Mouse (Mus musculus) MEL (cell line): ENCODE data around the gene Ndufaf2. TPM values are rescaled to one million over a fixed set of nuclear protein-coding genes. Genes with fewer than 3 reads are reported as not detected.

ENCODE experiments used
- DNase-seq: peaks from one replicate; pipeline ENCODE4 v3.0.0; 2011; ENCODE audit warnings: low read depth, low spot score
- H3K27ac ChIP-seq: 2 replicates; pipeline ENCODE4 v1.5.1; 2012; ENCODE audit warnings: low read depth, mild to moderate bottlenecking, control low read depth, low read length, moderate library complexity; ENCODE audit not compliant: control insufficient read depth
- H3K27me3 ChIP-seq, 2 experiments: fragments of 150-350 bp in 1 of 2; sonication (generic) in 1 of 2; 2 replicates each; pipeline ENCODE4 v1.6.1; 2012; ENCODE audit warnings: low read length in 2 of 2, mild to moderate bottlenecking in 2 of 2, improper control_type of control experiment in 1 of 2, moderate library complexity in 1 of 2; ENCODE audit not compliant: insufficient read depth in 2 of 2, control insufficient read depth in 1 of 2
- H3K36me3 ChIP-seq, 2 experiments: 2 replicates each; pipeline ENCODE4 v1.6.1; 2012 to 2014; ENCODE audit warnings: low read length in 2 of 2, improper control_type of control experiment in 1 of 2, inconsistent platforms in 1 of 2, mild to moderate bottlenecking in 1 of 2; ENCODE audit not compliant: insufficient read depth in 2 of 2, control insufficient read depth in 1 of 2
- H3K4me1 ChIP-seq, 2 experiments: fragments of 150-350 bp in 1 of 2; sonication (generic) in 1 of 2; 2 replicates each; pipeline ENCODE4 v1.6.1; 2012; ENCODE audit warnings: low read length in 2 of 2, improper control_type of control experiment in 1 of 2, mild to moderate bottlenecking in 1 of 2; ENCODE audit not compliant: insufficient read depth in 2 of 2, control insufficient read depth in 1 of 2
- H3K4me3 ChIP-seq, 2 experiments: fragments of 150-350 bp in 1 of 2; sonication (generic) in 1 of 2; 2 replicates each; pipeline ENCODE4 v1.5.1; 2012; ENCODE audit warnings: low read depth in 2 of 2, low read length in 2 of 2, mild to moderate bottlenecking in 2 of 2, moderate library complexity in 2 of 2, control low read depth in 1 of 2, improper control_type of control experiment in 1 of 2; ENCODE audit not compliant: control insufficient read depth in 1 of 2, insufficient read depth in 1 of 2
- H3K79me2 ChIP-seq: 2 replicates; pipeline ENCODE4 v1.6.1; 2012; ENCODE audit warnings: mild to moderate bottlenecking, low read length, moderate library complexity; ENCODE audit not compliant: control insufficient read depth, poor library complexity, insufficient read depth
- H3K9ac ChIP-seq: 2 replicates; pipeline ENCODE4 v1.6.1; 2012; ENCODE audit warnings: low read depth, mild to moderate bottlenecking, control low read depth, low read length, moderate library complexity; ENCODE audit not compliant: control insufficient read depth, poor library complexity, severe bottlenecking
- H3K9me3 ChIP-seq: fragments of 150-350 bp; sonication (generic); replicated peaks from 2 replicates; pipeline ENCODE4 v1.6.1; 2012; ENCODE audit warnings: mild to moderate bottlenecking, low read length, improper control_type of control experiment, moderate library complexity; ENCODE audit not compliant: insufficient read depth
- BHLHE40 ChIP-seq: IDR thresholded peaks from 2 replicates; pipeline ENCODE4 v1.6.1; 2012; ENCODE audit warnings: low read depth, mild to moderate bottlenecking, inconsistent platforms, low read length, improper control_type of control experiment, borderline replicate concordance
- CHD1 ChIP-seq: IDR thresholded peaks from 2 replicates; pipeline ENCODE4 v1.6.1; 2012; ENCODE audit warnings: low read depth, mild to moderate bottlenecking, inconsistent platforms, low read length, improper control_type of control experiment
- CHD2 ChIP-seq: IDR thresholded peaks from 2 replicates; pipeline ENCODE4 v1.6.1; 2011; ENCODE audit warnings: low read length, improper control_type of control experiment
- E2F4 ChIP-seq: IDR thresholded peaks from 2 replicates; pipeline ENCODE4 v1.6.1; 2011; ENCODE audit warnings: low read depth, low read length, improper control_type of control experiment, borderline replicate concordance
- ELF1 ChIP-seq: IDR thresholded peaks from 2 replicates; pipeline ENCODE4 v1.6.1; 2014; ENCODE audit warnings: low read depth, mild to moderate bottlenecking, inconsistent platforms, low read length, improper control_type of control experiment, moderate library complexity
- EP300 ChIP-seq, 2 experiments: IDR thresholded peaks; 2 replicates each; pipeline ENCODE4 v1.6.1; 2011; ENCODE audit warnings: improper control_type of control experiment in 2 of 2, low read length in 2 of 2, low read depth in 1 of 2, mild to moderate bottlenecking in 1 of 2
- ETS1 ChIP-seq: IDR thresholded peaks from 2 replicates; pipeline ENCODE4 v1.6.1; 2012; ENCODE audit warnings: low read depth, mild to moderate bottlenecking, inconsistent platforms, low read length, improper control_type of control experiment, moderate library complexity
- GABPA ChIP-seq: IDR thresholded peaks from 2 replicates; pipeline ENCODE4 v1.6.1; 2012; ENCODE audit warnings: low read depth, mild to moderate bottlenecking, inconsistent platforms, low read length, improper control_type of control experiment, moderate library complexity
- GATA1 ChIP-seq: IDR thresholded peaks from 2 replicates; pipeline ENCODE4 v1.6.1; 2011; ENCODE audit warnings: low read depth, low read length, improper control_type of control experiment
- HCFC1 ChIP-seq: IDR thresholded peaks from 2 replicates; pipeline ENCODE4 v1.6.1; 2012; ENCODE audit warnings: low read depth, mild to moderate bottlenecking, inconsistent platforms, low read length, improper control_type of control experiment, moderate library complexity
- MAZ ChIP-seq: IDR thresholded peaks from 2 replicates; pipeline ENCODE4 v1.6.1; 2012; ENCODE audit warnings: low read depth, mild to moderate bottlenecking, inconsistent platforms, low read length, improper control_type of control experiment
- MEF2A ChIP-seq: IDR thresholded peaks from 2 replicates; pipeline ENCODE4 v1.6.1; 2014; ENCODE audit warnings: low read depth, mild to moderate bottlenecking, inconsistent platforms, low read length, improper control_type of control experiment; ENCODE audit not compliant: poor library complexity, insufficient replicate concordance, severe bottlenecking; ENCODE audit errors: extremely low read depth
- MYB ChIP-seq: IDR thresholded peaks from 2 replicates; pipeline ENCODE4 v1.6.1; 2011; ENCODE audit warnings: mild to moderate bottlenecking, low read depth, low read length, improper control_type of control experiment
- MYC ChIP-seq: IDR thresholded peaks from 2 replicates; pipeline ENCODE4 v1.6.1; 2011; ENCODE audit warnings: low read depth, mild to moderate bottlenecking, low read length, improper control_type of control experiment, moderate library complexity
- NELFE ChIP-seq: IDR thresholded peaks from 2 replicates; pipeline ENCODE4 v1.6.1; 2011; ENCODE audit warnings: low read depth, low read length, improper control_type of control experiment
- POLR2A ChIP-seq, 2 experiments: IDR thresholded peaks; 2 replicates each; pipeline ENCODE4 v1.6.1; 2011 to 2012; ENCODE audit warnings: low read length in 2 of 2, mild to moderate bottlenecking in 2 of 2, control low read depth in 1 of 2, improper control_type of control experiment in 1 of 2, low read depth in 1 of 2, moderate library complexity in 1 of 2; ENCODE audit not compliant: control insufficient read depth in 1 of 2, insufficient read depth in 1 of 2, poor library complexity in 1 of 2
- POLR2AphosphoS2 ChIP-seq: IDR thresholded peaks from 2 replicates; pipeline ENCODE4 v1.6.1; 2011; ENCODE audit warnings: low read length, improper control_type of control experiment
- RAD21 ChIP-seq: IDR thresholded peaks from 2 replicates; pipeline ENCODE4 v1.6.1; 2011; ENCODE audit warnings: mild to moderate bottlenecking, low read depth, low read length, improper control_type of control experiment
- SIN3A ChIP-seq: IDR thresholded peaks from 2 replicates; pipeline ENCODE4 v1.6.1; 2012; ENCODE audit warnings: low read length, improper control_type of control experiment, inconsistent platforms
- SMC3 ChIP-seq: IDR thresholded peaks from 2 replicates; pipeline ENCODE4 v1.6.1; 2011; ENCODE audit warnings: low read depth, low read length, improper control_type of control experiment
- TAL1 ChIP-seq: IDR thresholded peaks from 2 replicates; pipeline ENCODE4 v1.6.1; 2012; ENCODE audit warnings: mild to moderate bottlenecking, inconsistent platforms, low read length, moderate library complexity, mixed read lengths
- TBP ChIP-seq: IDR thresholded peaks from 2 replicates; pipeline ENCODE4 v1.8.0; 2011; ENCODE audit warnings: low read depth, low read length, improper control_type of control experiment
- TCF12 ChIP-seq: IDR thresholded peaks from 2 replicates; pipeline ENCODE4 v1.6.1; 2014; ENCODE audit warnings: low read depth, mild to moderate bottlenecking, inconsistent platforms, low read length, improper control_type of control experiment, moderate library complexity
- UBTF ChIP-seq: IDR thresholded peaks from 2 replicates; pipeline ENCODE4 v1.6.1; 2012; ENCODE audit warnings: low read depth, mild to moderate bottlenecking, inconsistent platforms, low read length, improper control_type of control experiment, moderate library complexity, borderline replicate concordance; ENCODE audit not compliant: insufficient read depth
- ZC3H11A ChIP-seq: IDR thresholded peaks from 2 replicates; pipeline ENCODE4 v1.6.1; 2012; ENCODE audit warnings: low read depth, mild to moderate bottlenecking, inconsistent platforms, low read length, improper control_type of control experiment
- ZKSCAN1 ChIP-seq: IDR thresholded peaks from 2 replicates; pipeline ENCODE4 v1.6.1; 2012; ENCODE audit warnings: low read depth, mild to moderate bottlenecking, inconsistent platforms, low read length, improper control_type of control experiment, moderate library complexity
- ZNF384 ChIP-seq: IDR thresholded peaks from 2 replicates; pipeline ENCODE4 v1.6.1; 2012; ENCODE audit warnings: low read depth, mild to moderate bottlenecking, inconsistent platforms, low read length, improper control_type of control experiment
- polyA plus RNA-seq, 2 experiments: library from polyadenylated mRNA; stranded (reverse) in 1 of 2; unstranded in 1 of 2; fragments of >175 nt in 1 of 2; fragments of >200 nt in 1 of 2; gene quantifications; 2 replicates each; pipeline versions ENCODE4 v1.2.1 to v1.2.4; 2012; ENCODE audit warnings: low replicate concordance in 2 of 2, low read depth in 1 of 2; ENCODE audit not compliant: insufficient read length in 2 of 2, insufficient read depth in 1 of 2, missing spikeins in 1 of 2
- total RNA-seq: library from RNA; depleted of rRNA; stranded (reverse); fragments of 300-350 nt; gene quantifications from 2 replicates; pipeline ENCODE4 v1.2.3, GENCODE M21; 2012

Gene Ndufaf2
- total and polyA plus RNA-seq, 3 experiments = 50.9 to 76.0 TPM; not detected in 1

- peaks cover 13 to 29% of the 10 kb centered on the region in 2 experiments for H3K4me1 ChIP-seq
These were observed 111.1 kb downstream of the Ndufaf2 start for GRCm38 (mm10) chr13:108047364-108047763.

GRCm38 (mm10) chr13:108046891-108047290 lies 111.5 kb downstream of the Ndufaf2 start:
- Histone ChIP-seq H3K27me3 (no peaks in the 10 kb centered on the region), H3K9ac (no peak overlapping the region), H3K4me3 (no peak overlapping the region), H3K4me1 (peaks cover 13 to 31% of the 10 kb centered on the region in 2 experiments), H3K9me3 (no peaks in the 10 kb centered on the region), H3K79me2 (peaks cover 24% of the 10 kb centered on the region), H3K36me3 (peaks cover 5 to 42% of the 10 kb centered on the region in 2 experiments; a peak in 3 of 4 replicates), H3K27ac (no peak overlapping the region)
- TF ChIP-seq ZNF384 (no peak), MYC (no peak), ETS1 (no peak), BHLHE40 (no peak), POLR2AphosphoS2 (no peak), MYB (no peak), TBP (no peak), EP300 (IDR thresholded peaks at IDR 0.05; ENCODE audit: low read depth in 1 of 2, low read length in 2 of 2) (no peak), CHD2 (no peak), NELFE (no peak), CHD1 (no peak)
- no peak for DNase-seq

More at GRCm38 (mm10) chr13:108047364-108047763, 111.1 kb downstream of the Ndufaf2 start:
- H3K36me3 ChIP-seq = peaks cover 5 to 38% of the 10 kb centered on the region in 2 experiments; a peak in 3 of 4 replicates
- peak overlapping the region; percentile 14; the same call in 1 of the 2 replicates for H3K27ac ChIP-seq
- H3K9me3 ChIP-seq = no peaks in the 10 kb centered on the region
- DNase-seq = peak; percentile 91
- peaks cover 24% of the 10 kb centered on the region for H3K79me2 ChIP-seq
- H3K27me3 ChIP-seq = no peaks in the 10 kb centered on the region
- H3K4me3 ChIP-seq = peak overlapping the region; percentile 23 to 43
- TF ChIP-seq RAD21 (no peak), POLR2AphosphoS2 (no peak), SIN3A (0 out of 2 replicates have a peak, but pooled peaks have one; percentile 37), GABPA (no peak), TAL1 (peak; percentile 9; the same call in 1 of the 2 replicates), EP300 (IDR thresholded peaks at IDR 0.05; ENCODE audit: low read depth in 1 of 2, low read length in 2 of 2) (0 out of 4 replicates have a peak, but pooled peaks have one; percentile 32 to 38), SMC3 (peak; percentile 23; the same call in 1 of the 2 replicates), MYB (no peak), MAZ (no peak), BHLHE40 (0 out of 2 replicates have a peak, but pooled peaks have one; percentile 30), POLR2A (IDR thresholded peaks at IDR 0.05; ENCODE audit: control insufficient read depth in 1 of 2, insufficient read depth in 1 of 2, low read depth in 1 of 2, low read length in 2 of 2, poor library complexity in 1 of 2) (no peak; a peak in 1 of 4 replicates), HCFC1 (0 out of 2 replicates have a peak, but pooled peaks have one; percentile 14), CHD1 (no peak), ETS1 (peak; percentile 78), GATA1 (peak; percentile 60), MEF2A (no peak), TCF12 (peak; percentile 54; the same call in 1 of the 2 replicates), ZC3H11A (no peak), ZKSCAN1 (peak; percentile 65; the same call in 1 of the 2 replicates), ELF1 (no peak), UBTF (no peak), E2F4 (0 out of 2 replicates have a peak, but pooled peaks have one; percentile 56), TBP (0 out of 2 replicates have a peak, but pooled peaks have one; percentile 30), ZNF384 (no peak; the same call in 1 of the 2 replicates)
- peak overlapping the region; percentile 0 for H3K9ac ChIP-seq
